Mouse (Mus musculus): Measurements from ENCODE around the gene Hdac11.

Hdac11 gene

GRCm38 (mm10) chr6:91137343-91137956, 19.0 kb upstream of the Hdac11 start:
- no peak for DNase-seq (ENCODE audit: low spot score in 2 of 2)

GRCm38 (mm10) chr6:91139846-91140245, 16.6 kb upstream of the Hdac11 start:
- DNase-seq (ENCODE audit: low spot score in 2 of 2) = peak; percentile 75 to 91

GRCm38 (mm10) chr6:91145056-91145455, 11.4 kb upstream of the Hdac11 start:
- DNase-seq (ENCODE audit: low spot score in 2 of 2) = no peak

- DNase-seq (ENCODE audit: low spot score in 2 of 2) = no peak
Measured at GRCm38 (mm10) chr6:91145572-91145971, 10.9 kb upstream of the Hdac11 start.

GRCm38 (mm10) chr6:91146443-91147151, 9.9 kb upstream of the Hdac11 start:
- DNase-seq (ENCODE audit: low spot score in 2 of 2) = no peak

GRCm38 (mm10) chr6:91147152-91147770, 9.2 kb upstream of the Hdac11 start:
- no peak for DNase-seq (ENCODE audit: low spot score in 2 of 2)

GRCm38 (mm10) chr6:91152892-91153548, 3.4 kb upstream of the Hdac11 start:
- DNase-seq (ENCODE audit: low spot score in 2 of 2) = no peak

GRCm38 (mm10) chr6:91153549-91154064, 2.9 kb upstream of the Hdac11 start:
- no peak for DNase-seq (ENCODE audit: low spot score in 2 of 2)

GRCm38 (mm10) chr6:91154685-91155084, 1.8 kb upstream of the Hdac11 start:
- no peak for DNase-seq (ENCODE audit: low spot score in 2 of 2)

GRCm38 (mm10) chr6:91155286-91155685, 1.2 kb upstream of the Hdac11 start:
- DNase-seq (ENCODE audit: low spot score in 2 of 2) = no peak

- DNase-seq (ENCODE audit: low spot score in 2 of 2) = no peak
Measured at GRCm38 (mm10) chr6:91156062-91156461, 403 bp upstream of the Hdac11 start.

- no peak for DNase-seq (ENCODE audit: low spot score in 2 of 2)
Measured at GRCm38 (mm10) chr6:91157237-91157570, 739 bp downstream of the Hdac11 start.

- DNase-seq (ENCODE audit: low spot score in 2 of 2) = no peak
Measured at GRCm38 (mm10) chr6:91159047-91159446, 2.6 kb downstream of the Hdac11 start.

GRCm38 (mm10) chr6:91160399-91160798, 3.9 kb downstream of the Hdac11 start:
- no peak for DNase-seq (ENCODE audit: low spot score in 2 of 2)

GRCm38 (mm10) chr6:91160976-91161375, 4.5 kb downstream of the Hdac11 start:
- no peak for DNase-seq (ENCODE audit: low spot score in 2 of 2)

- no peak for DNase-seq (ENCODE audit: low spot score in 2 of 2)
Measured at GRCm38 (mm10) chr6:91161506-91162235, 5.2 kb downstream of the Hdac11 start.

- DNase-seq (ENCODE audit: low spot score in 2 of 2) = no peak
Measured at GRCm38 (mm10) chr6:91162314-91162713, 5.8 kb downstream of the Hdac11 start.

- peak; percentile 76 for DNase-seq (ENCODE audit: low spot score in 2 of 2)
Measured at GRCm38 (mm10) chr6:91163195-91163911, 6.9 kb downstream of the Hdac11 start.

- DNase-seq (ENCODE audit: low spot score in 2 of 2) = no peak
Measured at GRCm38 (mm10) chr6:91164584-91164983, 8.1 kb downstream of the Hdac11 start.

GRCm38 (mm10) chr6:91165210-91165609, 8.7 kb downstream of the Hdac11 start:
- DNase-seq (ENCODE audit: low spot score in 2 of 2) = peak; percentile 83 to 92

GRCm38 (mm10) chr6:91167828-91168227, 11.4 kb downstream of the Hdac11 start:
- DNase-seq (ENCODE audit: low spot score in 2 of 2) = no peak
